Mouse (Mus musculus): Measurements from ENCODE around the gene Angptl2. TPM values are rescaled to one million over a fixed set of nuclear protein-coding genes. Genes with fewer than 3 reads are reported as not detected.

The Angptl2 gene
- polyA plus RNA-seq, 1 experiment from 2014 or later = 59.5 TPM

DNA sequence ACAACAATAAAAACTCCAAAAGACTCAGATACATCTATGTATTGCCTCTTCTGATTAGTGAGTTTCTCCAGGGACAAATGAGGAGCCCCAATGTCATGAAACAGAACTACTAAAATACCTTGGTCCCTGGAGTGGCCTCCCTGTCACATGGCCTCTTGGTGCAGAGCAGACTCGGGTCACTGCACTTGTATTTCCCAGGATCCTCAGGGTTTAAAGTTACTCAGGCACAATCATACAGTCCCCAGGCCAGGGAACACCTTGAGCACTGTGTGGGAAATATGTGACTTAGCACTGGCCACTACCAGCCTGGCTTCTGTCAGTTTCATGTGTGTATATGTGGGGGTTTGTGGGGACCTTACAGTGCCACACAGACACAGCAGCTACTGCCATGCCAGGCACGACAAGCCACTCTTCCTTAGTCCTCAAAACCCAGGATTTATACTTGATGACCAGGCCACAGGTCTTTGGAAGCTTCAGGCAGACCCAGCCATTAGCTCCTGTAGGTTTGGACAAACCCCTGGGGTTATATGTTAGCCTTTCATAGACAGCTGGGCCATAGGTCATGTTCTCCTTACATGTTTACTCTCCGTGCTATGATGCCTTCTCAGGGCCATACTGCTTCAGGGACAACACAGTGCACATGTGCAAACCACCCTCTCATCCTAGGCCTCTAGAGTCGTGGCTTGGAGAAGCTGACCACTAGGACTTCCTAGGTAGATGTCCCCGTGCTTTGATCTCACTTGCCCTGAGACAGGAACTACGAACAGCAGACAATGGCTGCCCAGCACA, 17.1 kb downstream of the Angptl2 start:
- Histone ChIP-seq H3K9ac (ENCODE audit: low read length) (no peak overlapping the region), H3K36me3 (ENCODE audit: control insufficient read depth, insufficient read depth, low read length) (no peaks in the 10 kb centered on the region), H3K9me3 (replicated peaks; ENCODE audit: control insufficient read depth, low read length) (no peaks in the 10 kb centered on the region), H3K4me3 (replicated peaks; ENCODE audit: low read length) (no peak overlapping the region), H3K27ac (ENCODE audit: low read length) (no peak overlapping the region), H3K4me2 (ENCODE audit: low read depth, low read length) (no peak overlapping the region), H3K4me1 (ENCODE audit: control insufficient read depth, insufficient read depth, low read length) (0 out of 2 replicates have a peak, but pooled peaks cover 3% of the 10 kb centered on the region), H3K27me3 (ENCODE audit: control insufficient read depth, insufficient read depth, low read length) (no peaks in the 10 kb centered on the region)
- WGBS = 76% methylated on average over 6 of the region's 6 CpGs
- no peak for ATAC-seq (ENCODE audit: insufficient read depth, low FRiP score)

- no peak overlapping the region for H3K4me3 ChIP-seq (replicated peaks; ENCODE audit: low read length)
- H3K27me3 ChIP-seq (ENCODE audit: control insufficient read depth, insufficient read depth, low read length) = no peaks in the 10 kb centered on the region
- no peak overlapping the region for H3K9ac ChIP-seq (ENCODE audit: low read length)
- H3K9me3 ChIP-seq (replicated peaks; ENCODE audit: control insufficient read depth, low read length) = no peaks in the 10 kb centered on the region
- no peak overlapping the region for H3K4me2 ChIP-seq (ENCODE audit: low read depth, low read length)
- H3K4me1 ChIP-seq (ENCODE audit: control insufficient read depth, insufficient read depth, low read length) = no peaks in the 10 kb centered on the region
- no peak overlapping the region for H3K27ac ChIP-seq (ENCODE audit: low read length)
- ATAC-seq (ENCODE audit: insufficient read depth, low FRiP score) = no peak
- 73% methylated on average over 5 of the region's 5 CpGs for WGBS
- H3K36me3 ChIP-seq (ENCODE audit: control insufficient read depth, insufficient read depth, low read length) = no peaks in the 10 kb centered on the region
Observed at GRCm38 (mm10) chr2:33233856-33234255, 18.0 kb downstream of the Angptl2 start.

DNA sequence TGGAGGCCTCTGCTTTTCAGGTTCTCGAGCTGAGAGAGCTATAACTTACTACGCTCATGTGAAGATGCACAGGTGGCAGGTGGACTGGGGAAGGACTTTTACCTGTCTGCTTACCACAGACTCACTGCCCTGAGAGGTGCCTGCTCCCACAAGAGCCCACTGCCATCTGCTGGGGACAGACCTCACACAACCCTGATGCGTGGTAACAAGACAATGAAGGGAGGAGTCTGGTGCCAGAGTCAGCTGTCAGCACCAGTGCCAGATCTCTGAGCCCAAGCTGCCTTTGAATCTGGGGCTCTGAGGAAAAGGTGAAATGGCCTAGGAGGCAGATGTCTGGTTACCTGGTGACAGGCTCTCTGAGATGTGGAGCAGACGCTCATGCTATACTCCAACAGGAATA, 19.0 kb downstream of the Angptl2 start:
- H3K4me1 ChIP-seq (ENCODE audit: control insufficient read depth, insufficient read depth, low read length) = no peaks in the 10 kb centered on the region
- H3K27me3 ChIP-seq (ENCODE audit: control insufficient read depth, insufficient read depth, low read length) = no peaks in the 10 kb centered on the region
- no peaks in the 10 kb centered on the region for H3K36me3 ChIP-seq (ENCODE audit: control insufficient read depth, insufficient read depth, low read length)
- WGBS = 79% methylated on average over 4 of the region's 4 CpGs
- ATAC-seq (ENCODE audit: insufficient read depth, low FRiP score) = no peak
- H3K4me2 ChIP-seq (ENCODE audit: low read depth, low read length) = no peak overlapping the region
- H3K9ac ChIP-seq (ENCODE audit: low read length) = no peak overlapping the region
- no peak overlapping the region for H3K4me3 ChIP-seq (replicated peaks; ENCODE audit: low read length)
- H3K27ac ChIP-seq (ENCODE audit: low read length) = no peak overlapping the region
- no peaks in the 10 kb centered on the region for H3K9me3 ChIP-seq (replicated peaks; ENCODE audit: control insufficient read depth, low read length)

DNA sequence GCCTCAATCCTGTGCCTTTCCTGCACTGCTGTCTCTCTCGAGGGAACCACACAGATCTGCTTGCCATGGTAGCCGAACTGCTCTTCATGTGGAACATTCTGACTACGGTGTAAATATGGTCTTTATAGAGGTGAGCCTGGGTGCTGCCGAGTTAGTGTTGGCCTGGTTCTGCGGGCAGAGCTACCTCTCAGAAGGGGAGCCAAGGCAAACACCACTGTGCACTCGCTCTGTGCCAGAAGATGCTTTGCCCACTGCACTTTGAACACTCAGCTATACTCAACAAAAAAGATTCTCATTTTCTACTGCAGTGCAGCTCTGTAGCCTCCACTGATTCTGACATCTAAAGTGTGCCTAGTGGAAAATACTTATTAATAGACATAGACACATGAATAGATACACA, 21.7 kb downstream of the Angptl2 start:
- no peak for ATAC-seq (ENCODE audit: insufficient read depth, low FRiP score)
- Histone ChIP-seq H3K36me3 (ENCODE audit: control insufficient read depth, insufficient read depth, low read length) (no peaks in the 10 kb centered on the region), H3K4me1 (ENCODE audit: control insufficient read depth, insufficient read depth, low read length) (no peaks in the 10 kb centered on the region), H3K9ac (ENCODE audit: low read length) (no peak overlapping the region), H3K9me3 (replicated peaks; ENCODE audit: control insufficient read depth, low read length) (no peaks in the 10 kb centered on the region), H3K4me3 (replicated peaks; ENCODE audit: low read length) (no peak overlapping the region), H3K27me3 (ENCODE audit: control insufficient read depth, insufficient read depth, low read length) (no peaks in the 10 kb centered on the region), H3K27ac (ENCODE audit: low read length) (no peak overlapping the region), H3K4me2 (ENCODE audit: low read depth, low read length) (no peak overlapping the region)
- 83% methylated on average over 6 of the region's 6 CpGs for WGBS

DNA sequence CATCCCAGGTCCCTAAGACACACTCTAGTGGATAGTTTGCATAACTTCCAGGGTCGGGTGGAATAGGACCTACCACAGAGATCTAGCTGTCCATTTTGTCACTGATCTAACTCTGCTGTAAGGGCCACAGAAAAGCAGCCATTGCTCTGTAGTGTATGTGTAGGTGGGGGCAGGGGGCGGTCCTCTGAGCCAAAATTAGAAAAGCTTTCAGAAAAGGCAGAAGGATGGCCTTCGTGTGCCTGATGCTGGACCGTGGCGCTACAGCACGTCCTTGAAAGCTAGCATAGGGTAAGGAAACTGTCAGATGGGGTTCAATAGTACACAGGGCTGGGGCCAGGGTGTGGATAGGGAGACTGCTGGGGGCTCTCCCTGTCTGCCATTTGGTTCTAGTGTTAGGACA, 29.0 kb downstream of the Angptl2 start:
- no peak overlapping the region for H3K9ac ChIP-seq (ENCODE audit: low read length)
- no peak overlapping the region for H3K27ac ChIP-seq (ENCODE audit: low read length)
- no peak for ATAC-seq (ENCODE audit: insufficient read depth, low FRiP score)
- no peak overlapping the region for H3K4me3 ChIP-seq (replicated peaks; ENCODE audit: low read length)
- no peak overlapping the region for H3K4me2 ChIP-seq (ENCODE audit: low read depth, low read length)
- H3K9me3 ChIP-seq (replicated peaks; ENCODE audit: control insufficient read depth, low read length) = no peaks in the 10 kb centered on the region
- H3K4me1 ChIP-seq (ENCODE audit: control insufficient read depth, insufficient read depth, low read length) = 0 out of 2 replicates have a peak, but pooled peaks cover 1% of the 10 kb centered on the region
- H3K36me3 ChIP-seq (ENCODE audit: control insufficient read depth, insufficient read depth, low read length) = 0 out of 2 replicates have a peak, but pooled peaks cover 4% of the 10 kb centered on the region
- no peaks in the 10 kb centered on the region for H3K27me3 ChIP-seq (ENCODE audit: control insufficient read depth, insufficient read depth, low read length)
- 78% methylated on average over 6 of the region's 6 CpGs for WGBS

DNA sequence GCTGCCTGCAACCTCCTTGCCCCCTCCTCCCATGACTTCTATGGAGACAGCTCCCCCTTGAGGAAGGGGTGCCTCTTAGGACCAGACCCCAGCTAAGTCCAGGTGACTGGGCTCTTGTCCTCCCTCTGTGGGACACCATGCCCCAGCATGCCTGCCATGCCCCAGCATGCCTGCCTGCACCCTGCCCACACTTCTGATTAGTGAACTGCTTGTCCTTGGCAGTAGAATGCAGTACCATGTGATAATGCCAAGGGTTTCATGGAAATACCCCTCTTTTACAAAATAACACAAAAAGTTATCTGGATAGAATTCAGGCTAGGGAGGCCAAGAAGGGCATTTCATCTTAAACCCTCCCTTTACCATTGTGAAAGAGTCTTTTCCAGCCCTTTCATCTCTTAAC, 29.5 kb downstream of the Angptl2 start:
- H3K9ac ChIP-seq (ENCODE audit: low read length) = no peak overlapping the region
- no peak overlapping the region for H3K27ac ChIP-seq (ENCODE audit: low read length)
- H3K36me3 ChIP-seq (ENCODE audit: control insufficient read depth, insufficient read depth, low read length) = 0 out of 2 replicates have a peak, but pooled peaks cover 4% of the 10 kb centered on the region
- H3K4me3 ChIP-seq (replicated peaks; ENCODE audit: low read length) = no peak overlapping the region
- H3K4me1 ChIP-seq (ENCODE audit: control insufficient read depth, insufficient read depth, low read length) = 0 out of 2 replicates have a peak, but pooled peaks cover 6% of the 10 kb centered on the region
- H3K4me2 ChIP-seq (ENCODE audit: low read depth, low read length) = no peak overlapping the region
- no peaks in the 10 kb centered on the region for H3K9me3 ChIP-seq (replicated peaks; ENCODE audit: control insufficient read depth, low read length)
- no peak for ATAC-seq (ENCODE audit: insufficient read depth, low FRiP score)
- H3K27me3 ChIP-seq (ENCODE audit: control insufficient read depth, insufficient read depth, low read length) = no peaks in the 10 kb centered on the region

DNA sequence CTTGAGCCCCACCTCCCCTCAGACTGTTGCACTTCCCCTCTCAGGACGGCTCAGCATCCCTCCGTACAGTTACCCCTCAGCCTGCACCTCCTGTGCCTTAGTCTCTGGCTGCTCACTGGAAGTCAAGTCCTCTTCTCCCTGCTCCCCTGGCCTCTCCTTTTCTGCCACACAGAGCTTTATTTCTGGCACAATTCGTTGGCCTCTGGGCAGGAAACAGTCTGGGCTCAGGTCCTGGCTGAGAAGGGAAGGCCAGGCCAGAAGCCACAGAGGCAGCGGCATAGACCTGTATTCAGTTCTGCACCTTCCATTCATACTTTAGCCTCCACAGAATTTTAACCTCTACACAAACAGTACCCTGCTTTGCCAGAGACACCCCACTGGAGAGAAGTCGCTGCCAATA, 31.0 kb downstream of the Angptl2 start:
- no peak for ATAC-seq (ENCODE audit: insufficient read depth, low FRiP score)
- Histone ChIP-seq H3K27ac (ENCODE audit: low read length) (no peak overlapping the region), H3K4me2 (ENCODE audit: low read depth, low read length) (no peak overlapping the region), H3K4me1 (ENCODE audit: control insufficient read depth, insufficient read depth, low read length) (0 out of 2 replicates have a peak, but pooled peaks cover 6% of the 10 kb centered on the region), H3K27me3 (ENCODE audit: control insufficient read depth, insufficient read depth, low read length) (no peaks in the 10 kb centered on the region), H3K4me3 (replicated peaks; ENCODE audit: low read length) (no peak overlapping the region), H3K9me3 (replicated peaks; ENCODE audit: control insufficient read depth, low read length) (no peaks in the 10 kb centered on the region), H3K9ac (ENCODE audit: low read length) (no peak overlapping the region), H3K36me3 (ENCODE audit: control insufficient read depth, insufficient read depth, low read length) (0 out of 2 replicates have a peak, but pooled peaks cover 4% of the 10 kb centered on the region)
- 76% methylated on average over 5 of the region's 5 CpGs for WGBS

- WGBS = 85% methylated on average over 7 of the region's 7 CpGs
- no peak overlapping the region for H3K4me3 ChIP-seq (replicated peaks; ENCODE audit: low read length)
Observed at GRCm38 (mm10) chr2:33248549-33248948, 32.7 kb downstream of the Angptl2 start.

DNA sequence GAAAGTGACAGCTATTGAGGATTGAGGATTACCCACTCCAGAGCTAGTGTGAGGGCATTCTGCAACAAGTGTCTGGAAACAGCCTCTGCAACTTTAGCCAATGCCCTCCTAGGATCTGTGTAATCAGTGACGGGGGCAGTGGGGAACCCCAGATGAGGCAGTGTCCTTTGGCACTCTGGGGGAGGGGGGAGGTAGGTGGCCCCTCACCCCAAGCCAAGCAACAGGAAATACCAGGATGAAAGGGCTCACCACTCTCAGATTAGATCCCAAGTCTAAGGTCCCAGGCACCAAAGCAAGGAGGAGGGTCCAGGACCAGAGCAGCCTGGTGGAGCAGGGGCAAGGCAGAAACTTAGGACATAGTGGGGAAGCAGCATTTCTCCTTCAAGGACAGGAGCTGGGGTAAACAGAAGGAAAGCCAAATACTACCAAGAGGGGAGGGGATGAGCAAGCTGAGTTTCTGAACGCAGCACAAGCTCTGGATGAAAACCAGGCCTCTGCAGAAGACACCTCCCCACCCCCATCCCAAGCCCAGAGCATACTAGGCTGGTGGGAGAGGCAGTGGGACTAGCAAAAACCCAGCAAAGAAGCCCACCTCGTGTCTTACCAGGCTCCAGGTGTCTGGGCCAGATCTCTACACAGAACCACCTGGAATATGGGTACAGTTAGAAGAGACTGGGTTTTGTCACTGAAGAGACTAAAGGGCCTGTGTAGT, 34.2 kb downstream of the Angptl2 start:
- Histone ChIP-seq H3K36me3 (ENCODE audit: control insufficient read depth, insufficient read depth, low read length) (0 out of 2 replicates have a peak, but pooled peaks cover 4% of the 10 kb centered on the region), H3K4me2 (ENCODE audit: low read depth, low read length) (no peak overlapping the region), H3K9ac (ENCODE audit: low read length) (0 out of 2 replicates have a peak overlapping the region, but pooled peaks have one; percentile 32), H3K9me3 (replicated peaks; ENCODE audit: control insufficient read depth, low read length) (no peaks in the 10 kb centered on the region), H3K27ac (ENCODE audit: low read length) (peak overlapping the region; percentile 11; the same call in 1 of the 2 replicates), H3K4me1 (ENCODE audit: control insufficient read depth, insufficient read depth, low read length) (0 out of 2 replicates have a peak, but pooled peaks cover 12% of the 10 kb centered on the region), H3K27me3 (ENCODE audit: control insufficient read depth, insufficient read depth, low read length) (no peaks in the 10 kb centered on the region), H3K4me3 (replicated peaks; ENCODE audit: low read length) (no peak overlapping the region)
- 30% methylated on average over 3 of the region's 3 CpGs for WGBS
- ATAC-seq (ENCODE audit: insufficient read depth, low FRiP score) = peak; percentile 39; the same call in 1 of the 2 replicates

More at GRCm38 (mm10) chr2:33248549-33248948, 32.7 kb downstream of the Angptl2 start:
- Histone ChIP-seq H3K4me2 (ENCODE audit: low read depth, low read length) (no peak overlapping the region), H3K36me3 (ENCODE audit: control insufficient read depth, insufficient read depth, low read length) (0 out of 2 replicates have a peak, but pooled peaks cover 4% of the 10 kb centered on the region), H3K9ac (ENCODE audit: low read length) (no peak overlapping the region), H3K4me1 (ENCODE audit: control insufficient read depth, insufficient read depth, low read length) (0 out of 2 replicates have a peak, but pooled peaks cover 6% of the 10 kb centered on the region), H3K9me3 (replicated peaks; ENCODE audit: control insufficient read depth, low read length) (no peaks in the 10 kb centered on the region), H3K27ac (ENCODE audit: low read length) (no peak overlapping the region), H3K27me3 (ENCODE audit: control insufficient read depth, insufficient read depth, low read length) (no peaks in the 10 kb centered on the region)
- ATAC-seq (ENCODE audit: insufficient read depth, low FRiP score) = no peak
